Mouse (Mus musculus) hindbrain, postnatal 0 days (tissue): ENCODE results near the gene Itgae. TPM values are rescaled to one million over a fixed set of nuclear protein-coding genes. Genes with fewer than 3 reads are reported as not detected.

Experiments used
- ATAC-seq: fragments of 200-750 bp; cut with Nextera tagmentation; 2 replicates; pipeline ENCODE4 v1.8.0; 2017; ENCODE audit warnings: mild to moderate bottlenecking, moderate TSS enrichment, moderate library complexity
- DNase-seq: peaks from one replicate; pipeline ENCODE4 v3.0.0-alpha.2; 2015; ENCODE audit warnings: low spot score
- H3K27ac ChIP-seq: fragments of 300-500 bp; sonication (generic); 2 replicates; pipeline ENCODE4 v1.5.1; 2014; ENCODE audit warnings: mild to moderate bottlenecking
- H3K27me3 ChIP-seq: fragments of 300-500 bp; sonication (generic); 2 replicates; pipeline ENCODE4 v1.6.1; 2014; ENCODE audit warnings: low read length, mixed read lengths; ENCODE audit not compliant: insufficient read depth
- H3K36me3 ChIP-seq: fragments of 300-500 bp; sonication (generic); 2 replicates; pipeline ENCODE4 v1.6.1; 2014; ENCODE audit warnings: low read length, mixed read lengths; ENCODE audit not compliant: insufficient read depth
- H3K4me1 ChIP-seq: fragments of 300-500 bp; sonication (generic); 2 replicates; pipeline ENCODE4 v1.6.1; 2014; ENCODE audit warnings: antibody characterized with exemption, low read length, mixed read lengths; ENCODE audit not compliant: insufficient read depth
- H3K4me2 ChIP-seq: fragments of 300-500 bp; sonication (generic); 2 replicates; pipeline ENCODE4 v1.6.1; 2014; ENCODE audit warnings: low read depth, mild to moderate bottlenecking, low read length, moderate library complexity, mixed read lengths
- H3K4me3 ChIP-seq: fragments of 300-500 bp; sonication (generic); 2 replicates; pipeline ENCODE4 v1.5.1; 2014; ENCODE audit warnings: low read length
- H3K9ac ChIP-seq: fragments of 300-500 bp; sonication (generic); replicated peaks from 2 replicates; pipeline ENCODE4 v1.6.1; 2014; ENCODE audit warnings: mild to moderate bottlenecking, low read length, moderate library complexity, mixed read lengths
- H3K9me3 ChIP-seq: fragments of 300-500 bp; sonication (generic); 2 replicates; pipeline ENCODE4 v1.6.1; 2016; ENCODE audit warnings: low read length, mixed read lengths
- CTCF ChIP-seq: IDR thresholded peaks from 2 replicates; pipeline ENCODE4 v1.5.1; 2016; ENCODE audit warnings: antibody characterized with exemption, control low read depth, low read depth
- WGBS: fragments of 180-500 bp; shearing (Covaris S2); extraction: QIAGEN DNeasy Blood & Tissue Kit; methylation state at CpG from one replicate; pipeline ENCODE4 v1.1.7; 2014; 5-methylcytosine and 5-hydroxymethylcytosine counted together
- polyA plus RNA-seq: library from polyadenylated mRNA; unstranded; fragments of >200 nt; fragmentation: Nextera tagmentation; extraction: Ambion mirVana; gene quantifications from 2 replicates; pipeline ENCODE4 v1.2.1, GENCODE M21; 2015
- total RNA-seq: library from RNA; depleted of rRNA; stranded (reverse); fragments of >200 nt; gene quantifications from 2 replicates; pipeline ENCODE4 v1.2.3, GENCODE M21; 2014

Gene Itgae
- total and polyA plus RNA-seq, 2 experiments from 2014 or later, result 0.16 to 0.31 TPM

DNA sequence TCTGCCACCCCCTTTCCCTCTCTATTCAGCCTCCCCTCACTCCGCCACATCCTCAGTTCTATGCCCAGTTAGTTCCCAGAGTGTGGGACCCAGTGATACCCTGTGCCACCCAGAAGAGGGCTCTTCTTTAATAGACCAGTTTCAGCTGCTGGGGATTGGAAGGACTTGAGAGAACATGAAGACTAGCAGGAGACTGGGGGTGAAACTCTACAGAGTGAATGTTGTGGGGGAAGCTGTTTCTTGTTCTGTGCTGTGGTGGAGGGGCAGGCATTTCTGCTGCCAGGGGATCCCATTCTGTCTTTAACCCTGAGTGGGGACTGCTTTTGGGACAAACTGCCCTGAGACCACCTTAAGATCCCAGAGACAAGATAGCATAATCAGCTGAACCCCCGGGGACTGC lies 443 bp downstream of the Itgae start:
- TF ChIP-seq CTCF, result no peak
- Histone ChIP-seq H3K4me2 (no peak overlapping the region), H3K9ac (no peak overlapping the region), H3K9me3 (no peaks in the 10 kb centered on the region), H3K4me3 (no peak overlapping the region), H3K27ac (no peak overlapping the region), H3K27me3 (no peaks in the 10 kb centered on the region), H3K36me3 (no peaks in the 10 kb centered on the region), H3K4me1 (no peaks in the 10 kb centered on the region)
- no peak for DNase-seq
- 87% methylated on average over 2 of the region's 2 CpGs for WGBS
- no peak for ATAC-seq

DNA sequence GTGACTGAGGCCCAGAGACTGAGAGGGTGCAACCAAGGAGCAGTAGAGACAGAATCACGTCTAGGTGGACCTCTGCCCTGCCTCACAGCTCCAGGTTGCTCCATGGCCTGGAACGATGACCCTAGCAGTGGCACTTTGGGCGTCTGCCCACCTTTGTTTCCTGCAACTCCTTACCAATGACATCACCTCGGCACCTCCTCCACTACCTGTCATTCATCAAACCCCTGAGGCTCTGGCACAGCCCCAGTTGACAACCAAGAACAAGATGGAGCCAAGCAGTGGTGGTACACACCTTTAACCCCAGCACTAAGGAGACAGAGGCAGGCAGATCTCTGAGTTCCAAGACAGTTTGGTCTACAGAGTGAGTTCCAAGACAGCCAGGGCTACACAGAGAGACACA lies 1.7 kb downstream of the Itgae start:
- H3K4me1 ChIP-seq, result no peaks in the 10 kb centered on the region
- H3K9me3 ChIP-seq, result no peaks in the 10 kb centered on the region
- 78% methylated on average over 4 of the region's 4 CpGs for WGBS
- H3K27ac ChIP-seq, result no peak overlapping the region
- H3K9ac ChIP-seq, result no peak overlapping the region
- no peaks in the 10 kb centered on the region for H3K36me3 ChIP-seq
- TF ChIP-seq CTCF, result no peak
- no peak overlapping the region for H3K4me3 ChIP-seq
- DNase-seq (no peak), ATAC-seq (no peak)
- H3K27me3 ChIP-seq, result no peaks in the 10 kb centered on the region
- H3K4me2 ChIP-seq, result no peak overlapping the region

DNA sequence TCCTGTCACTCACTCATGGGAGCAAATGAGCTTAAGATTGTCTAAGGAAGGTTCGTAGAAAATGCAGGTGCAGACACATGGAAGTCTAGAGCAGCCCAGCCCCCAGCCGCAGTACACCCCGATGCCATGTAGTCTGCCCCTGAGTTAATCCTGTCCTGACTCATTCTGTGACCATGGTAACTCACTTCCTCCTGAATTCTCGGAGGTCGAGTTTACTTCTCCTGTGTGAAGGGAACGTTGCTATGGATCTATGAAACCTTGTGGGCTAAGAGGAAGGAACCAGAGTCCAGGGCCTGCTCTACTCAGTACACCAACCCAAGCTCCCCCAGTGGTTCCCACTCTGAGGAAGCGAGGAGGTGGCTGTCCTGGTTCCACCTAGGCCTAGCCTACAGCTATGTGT lies 2.5 kb downstream of the Itgae start:
- no peak overlapping the region for H3K4me3 ChIP-seq
- no peak overlapping the region for H3K27ac ChIP-seq
- H3K4me1 ChIP-seq, result no peaks in the 10 kb centered on the region
- no peak overlapping the region for H3K9ac ChIP-seq
- TF ChIP-seq CTCF, result no peak
- DNase-seq (no peak), ATAC-seq (no peak)
- 73% methylated on average over 7 of the region's 7 CpGs for WGBS
- H3K9me3 ChIP-seq, result no peaks in the 10 kb centered on the region
- H3K27me3 ChIP-seq, result no peaks in the 10 kb centered on the region
- H3K4me2 ChIP-seq, result no peak overlapping the region
- no peaks in the 10 kb centered on the region for H3K36me3 ChIP-seq

DNA sequence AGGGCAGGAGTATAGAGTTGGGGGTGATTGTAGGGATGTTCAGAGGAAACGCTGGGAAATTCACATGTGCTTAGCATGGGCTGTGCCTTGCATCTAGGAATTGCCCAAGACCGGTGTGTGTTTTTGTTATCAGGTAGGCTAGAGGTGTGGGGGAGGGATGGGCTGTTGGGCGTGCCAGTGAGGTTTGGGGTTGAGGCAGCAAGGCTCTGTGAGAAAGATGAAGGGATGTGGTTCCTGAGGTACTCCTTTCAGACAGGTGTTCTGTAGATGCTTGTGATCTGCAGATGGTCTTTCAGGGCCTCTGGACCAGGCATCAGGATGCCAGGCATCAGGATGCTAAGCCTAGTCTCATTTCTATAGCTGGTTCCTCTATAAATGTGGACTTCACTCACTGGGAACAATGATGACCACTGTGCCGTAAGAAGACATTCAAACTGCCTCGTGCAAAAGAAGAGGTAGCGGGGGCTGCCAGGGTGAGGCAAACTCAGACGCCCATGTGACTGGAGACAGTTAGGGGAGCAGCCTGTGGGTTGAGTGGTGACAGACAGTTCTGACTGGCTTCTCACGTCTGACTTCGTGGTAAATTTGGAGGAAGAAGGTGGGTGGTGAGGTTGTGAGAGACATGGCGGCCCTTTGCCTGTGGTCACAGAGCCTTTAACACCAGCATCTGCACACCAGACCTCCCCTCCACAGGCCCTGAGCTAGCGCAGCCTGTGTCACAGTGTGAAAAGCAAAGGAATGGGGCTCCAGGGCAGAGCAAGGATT lies 4.0 kb downstream of the Itgae start:
- DNase-seq (no peak), ATAC-seq (no peak)
- H3K9me3 ChIP-seq, result no peaks in the 10 kb centered on the region
- no peaks in the 10 kb centered on the region for H3K27me3 ChIP-seq
- H3K9ac ChIP-seq, result no peak overlapping the region
- no peak for TF ChIP-seq CTCF
- WGBS, result 80% methylated on average over 11 of the region's 11 CpGs
- no peak overlapping the region for H3K27ac ChIP-seq
- no peaks in the 10 kb centered on the region for H3K4me1 ChIP-seq
- H3K4me2 ChIP-seq, result no peak overlapping the region
- no peak overlapping the region for H3K4me3 ChIP-seq
- no peaks in the 10 kb centered on the region for H3K36me3 ChIP-seq

DNA sequence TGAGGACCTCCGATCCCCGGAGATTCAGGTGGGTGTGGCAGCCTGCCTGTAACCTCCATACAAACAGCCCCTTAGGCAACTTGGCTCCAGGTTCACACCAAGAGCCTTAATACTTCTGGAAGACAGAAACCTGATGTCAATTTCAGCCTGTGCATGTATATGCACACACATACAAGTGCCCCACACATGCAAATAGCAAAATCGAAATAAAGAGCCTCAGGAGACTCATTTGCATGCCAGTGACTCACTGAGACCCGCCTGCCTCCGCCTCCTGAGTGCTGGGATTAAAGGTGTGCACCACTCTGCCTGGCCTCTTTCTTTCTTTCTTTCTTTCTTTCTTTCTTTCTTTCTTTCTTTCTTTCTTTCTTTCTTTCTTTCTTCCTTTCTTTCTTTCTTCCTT lies 8.5 kb downstream of the Itgae start:
- H3K36me3 ChIP-seq, result no peaks in the 10 kb centered on the region
- TF ChIP-seq CTCF, result no peak
- no peak overlapping the region for H3K27ac ChIP-seq
- no peak for DNase-seq
- ATAC-seq, result no peak
- WGBS, result 64% methylated on average over 5 of the region's 5 CpGs
- no peak overlapping the region for H3K4me2 ChIP-seq
- no peaks in the 10 kb centered on the region for H3K27me3 ChIP-seq
- H3K4me1 ChIP-seq, result no peaks in the 10 kb centered on the region
- no peak overlapping the region for H3K4me3 ChIP-seq
- H3K9me3 ChIP-seq, result no peaks in the 10 kb centered on the region
- H3K9ac ChIP-seq, result no peak overlapping the region

DNA sequence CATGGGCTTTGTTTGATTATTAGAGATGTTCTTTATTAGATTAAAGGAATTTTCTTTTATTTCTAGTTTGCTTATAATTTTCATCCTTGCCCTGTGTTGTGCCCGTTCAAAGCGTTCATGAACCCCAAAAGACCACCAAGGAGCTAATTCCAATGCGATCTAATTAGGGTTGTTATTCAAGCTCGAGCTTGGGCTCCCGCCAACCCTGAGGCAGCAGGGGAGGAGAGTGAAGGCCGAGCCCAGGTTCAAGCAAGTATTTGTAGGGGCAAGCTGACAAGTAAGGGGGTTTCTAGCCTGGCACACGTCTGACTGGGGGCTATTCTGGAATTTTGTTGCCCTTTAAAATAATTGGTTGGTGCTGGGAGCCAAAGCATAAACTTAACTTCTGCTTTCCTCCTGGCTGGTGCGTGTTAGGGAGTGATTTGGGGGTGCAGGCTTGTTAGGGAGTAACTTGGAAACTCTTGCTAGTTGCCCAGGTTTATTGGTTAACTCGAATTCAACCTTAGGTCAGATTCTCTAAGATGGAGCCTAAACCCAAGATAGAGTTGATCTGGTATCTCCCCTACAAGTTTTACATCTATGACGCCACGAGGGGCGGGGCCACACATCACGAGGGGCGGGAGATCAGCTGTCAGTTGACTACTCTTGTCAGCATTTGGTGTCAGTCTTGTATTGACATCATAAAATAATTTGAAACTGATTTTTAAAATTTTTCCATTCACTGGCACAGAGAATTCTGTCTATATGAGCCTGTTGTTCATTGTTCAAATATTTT lies 9.8 kb downstream of the Itgae start:
- no peak for ATAC-seq
- Histone ChIP-seq H3K4me3 (no peak overlapping the region), H3K9ac (no peak overlapping the region), H3K27ac (no peak overlapping the region), H3K27me3 (no peaks in the 10 kb centered on the region), H3K4me2 (no peak overlapping the region), H3K36me3 (no peaks in the 10 kb centered on the region), H3K4me1 (no peaks in the 10 kb centered on the region), H3K9me3 (no peaks in the 10 kb centered on the region)
- 53% methylated on average over 14 of the region's 14 CpGs for WGBS
- no peak for TF ChIP-seq CTCF
- DNase-seq, result peak; percentile 20

DNA sequence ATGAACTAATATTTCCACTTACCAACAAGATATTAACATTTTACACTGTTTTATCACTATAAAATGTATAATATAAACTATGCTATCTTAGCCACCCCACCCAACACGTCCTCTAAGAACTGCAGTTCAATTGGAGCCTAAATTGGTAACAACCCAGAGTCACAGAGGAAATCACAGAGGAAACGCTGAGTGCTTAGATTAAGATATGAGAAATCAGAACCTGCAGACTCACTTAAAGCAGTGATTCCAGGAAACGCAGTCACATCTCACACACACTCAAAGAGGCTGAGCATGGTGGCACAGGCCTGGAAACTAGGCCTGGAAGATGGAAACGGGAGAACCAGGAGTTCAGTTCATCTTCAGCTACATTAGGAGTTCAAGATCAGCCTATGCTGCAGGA lies 10.9 kb downstream of the Itgae start:
- Histone ChIP-seq H3K9ac (no peak overlapping the region), H3K9me3 (no peaks in the 10 kb centered on the region), H3K4me3 (no peak overlapping the region), H3K27ac (no peak overlapping the region), H3K4me1 (no peaks in the 10 kb centered on the region), H3K27me3 (no peaks in the 10 kb centered on the region), H3K36me3 (no peaks in the 10 kb centered on the region), H3K4me2 (no peak overlapping the region)
- no peak for DNase-seq
- TF ChIP-seq CTCF, result no peak
- 85% methylated on average over 4 of the region's 4 CpGs for WGBS
- ATAC-seq, result no peak
